Mouse (Mus musculus) CH12F3 (cell line): Measurements from ENCODE around the gene Gga2.

Experiments used
- in situ Hi-C: fragments of 300-500 bp; cut with MboI; formaldehyde crosslinking; loops from 2 replicates; pipeline ENCODE4 v1.14.3; 2020; ENCODE audit warnings: low sequenced_read_pairs

The Gga2 gene

GRCm38 (mm10) chr7:122012370-122012769 is 8.7 kb downstream of the Gga2 start:
- in situ Hi-C loops = no loop called here

GRCm38 (mm10) chr7:122000396-122000795 is 20.6 kb downstream of the Gga2 start:
- in situ Hi-C loops = no loop called here

DNA sequence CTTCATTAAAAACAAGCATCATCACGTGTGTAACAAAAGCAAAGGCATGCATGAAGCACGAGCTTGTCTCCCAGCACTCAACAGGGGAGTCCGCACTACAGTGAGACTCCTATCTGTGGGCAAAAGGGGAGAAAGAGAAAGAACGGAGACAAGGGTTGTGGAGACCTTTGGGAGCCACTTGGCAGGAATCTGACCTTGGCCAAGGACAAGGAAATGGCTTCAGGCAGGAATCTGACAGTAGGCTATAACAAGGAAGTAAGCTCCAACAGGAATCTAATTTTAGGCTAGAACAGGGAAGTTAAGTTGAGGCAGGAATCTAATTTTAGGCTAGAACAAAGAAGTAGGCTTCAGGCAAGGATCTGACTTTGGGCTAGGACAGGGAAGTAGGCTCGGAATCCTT is 25.1 kb downstream of the Gga2 start:
- in situ Hi-C loops = no loop called here

GRCm38 (mm10) chr7:121981307-121981871 is 39.6 kb downstream of the Gga2 start, which contains the start of gene Cog7:
Gene Cog7 (minus strand): TSS chr7:121981711.
- in situ Hi-C loops = no loop called here

GRCm38 (mm10) chr7:121975031-121975430 is 46.0 kb downstream of the Gga2 start:
- in situ Hi-C loops = no loop called here

- in situ Hi-C loops = no loop called here
Observed at GRCm38 (mm10) chr7:121971698-121972097, 49.3 kb downstream of the Gga2 start.

DNA sequence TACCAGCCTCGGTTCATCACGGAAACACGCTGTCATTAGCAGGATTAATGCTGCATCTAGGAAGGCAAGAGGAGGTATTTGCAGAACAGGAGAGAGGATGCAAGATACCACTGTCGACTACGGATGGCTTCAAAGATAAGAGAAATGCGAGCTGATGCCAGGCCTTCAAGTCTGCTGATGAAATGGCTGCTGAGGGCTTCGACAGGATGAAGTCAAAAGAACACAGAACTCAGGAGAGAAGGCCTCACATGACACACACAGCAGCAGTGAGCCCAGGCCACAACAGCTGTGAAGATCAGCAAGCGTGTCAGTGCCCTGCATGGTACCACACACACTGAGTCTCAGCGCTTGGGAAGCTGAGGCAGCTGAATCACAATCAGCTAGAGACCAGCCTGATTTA is 50.8 kb downstream of the Gga2 start:
- in situ Hi-C loops = no loop called here

DNA sequence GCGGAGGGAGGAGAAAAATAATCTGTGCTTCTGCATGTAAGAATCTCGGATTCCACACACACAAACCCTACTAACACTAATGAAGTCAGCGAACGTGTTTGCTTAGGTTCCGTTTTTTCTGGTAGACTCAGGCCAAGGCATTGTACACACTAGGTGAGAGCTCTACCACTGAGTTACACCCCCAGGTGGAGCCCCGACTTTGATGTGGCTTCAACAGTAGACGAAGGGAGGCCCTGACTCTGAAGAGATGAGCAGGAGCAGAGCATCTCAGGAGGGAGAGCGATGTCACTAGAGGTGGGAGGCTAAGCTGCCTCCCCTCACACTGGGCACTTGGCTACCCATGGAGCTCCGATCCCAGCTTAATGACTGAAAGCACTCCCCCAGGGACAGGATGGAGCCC is 52.2 kb downstream of the Gga2 start:
- in situ Hi-C loops = loop anchor here (10.0 kb wide), 1 partner anchor 234 kb away; the partner anchor contains the start of gene Scnn1g

DNA sequence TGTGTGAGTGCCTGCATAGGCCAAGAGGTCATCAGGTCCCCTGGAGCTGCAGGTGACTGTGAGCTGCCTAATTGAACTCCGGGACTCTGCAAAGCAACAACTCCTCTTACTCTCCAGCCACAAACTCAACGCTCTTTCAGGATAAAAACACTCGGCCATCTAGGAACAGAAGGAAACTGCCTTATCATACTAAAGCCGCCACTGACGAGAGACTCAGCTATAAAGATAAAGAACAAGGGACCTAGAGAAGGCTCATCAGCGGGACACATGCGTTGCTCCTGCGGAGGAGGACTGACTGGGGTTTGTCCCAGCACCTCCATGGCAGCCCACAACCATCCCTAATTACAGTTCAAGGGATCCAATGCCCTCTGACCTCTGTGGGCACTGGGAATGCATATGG is 52.8 kb downstream of the Gga2 start:
- in situ Hi-C loops = loop anchor here (10.0 kb wide), 1 partner anchor 233 kb away; the partner anchor contains the start of gene Scnn1g

GRCm38 (mm10) chr7:121966169-121966568 is 54.9 kb downstream of the Gga2 start:
- in situ Hi-C loops = loop anchor here (10.0 kb wide), 1 partner anchor 231 kb away; the partner anchor contains the start of gene Scnn1g

DNA sequence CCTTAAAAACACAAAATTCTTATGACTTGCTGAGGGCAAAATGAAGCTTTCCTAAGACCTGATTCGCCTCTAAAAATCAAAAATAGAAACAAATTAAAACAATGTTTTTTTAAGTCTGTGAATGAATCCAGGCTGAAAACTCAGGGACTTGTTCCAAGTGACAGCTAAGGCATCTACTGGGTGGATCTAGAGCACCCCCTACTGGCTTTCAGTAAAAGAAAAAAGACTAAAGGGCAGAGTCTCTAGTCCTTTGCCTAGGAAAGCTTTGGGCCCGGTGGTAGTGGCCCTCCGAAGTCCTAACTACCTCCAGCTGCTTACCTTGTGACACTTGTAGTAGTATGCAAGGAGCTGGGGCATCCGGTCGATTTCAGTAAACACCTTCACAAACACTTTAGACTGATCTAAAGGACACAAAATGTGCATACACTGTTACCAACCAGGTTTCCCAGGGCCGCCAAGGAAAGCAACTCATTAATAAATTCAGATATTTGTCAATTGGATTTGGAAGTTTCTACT is 57.1 kb downstream of the Gga2 start:
- in situ Hi-C loops = loop anchor here (10.0 kb wide), 1 partner anchor 229 kb away; the partner anchor contains the start of gene Scnn1g

DNA sequence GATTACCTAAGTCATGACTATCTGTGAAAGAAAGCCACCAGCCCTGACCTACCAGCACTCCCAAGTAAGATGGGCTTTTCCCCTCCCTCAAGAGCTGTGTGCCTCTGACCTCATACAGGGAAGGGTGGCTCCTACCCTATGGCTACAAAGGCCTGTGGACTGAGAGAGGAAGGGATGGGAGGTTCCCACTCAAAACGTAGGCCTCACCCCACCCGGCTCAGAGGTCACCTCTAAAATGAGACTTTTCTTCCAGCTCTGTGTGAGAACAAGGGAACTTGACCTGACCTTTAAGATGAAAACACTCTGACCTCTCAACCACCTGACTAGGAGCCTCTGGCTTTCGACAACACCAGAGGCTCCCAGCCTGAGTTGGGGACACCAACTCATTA is 58.5 kb downstream of the Gga2 start:
- in situ Hi-C loops = loop anchor here (10.0 kb wide), 1 partner anchor 228 kb away; the partner anchor contains the start of gene Scnn1g

DNA sequence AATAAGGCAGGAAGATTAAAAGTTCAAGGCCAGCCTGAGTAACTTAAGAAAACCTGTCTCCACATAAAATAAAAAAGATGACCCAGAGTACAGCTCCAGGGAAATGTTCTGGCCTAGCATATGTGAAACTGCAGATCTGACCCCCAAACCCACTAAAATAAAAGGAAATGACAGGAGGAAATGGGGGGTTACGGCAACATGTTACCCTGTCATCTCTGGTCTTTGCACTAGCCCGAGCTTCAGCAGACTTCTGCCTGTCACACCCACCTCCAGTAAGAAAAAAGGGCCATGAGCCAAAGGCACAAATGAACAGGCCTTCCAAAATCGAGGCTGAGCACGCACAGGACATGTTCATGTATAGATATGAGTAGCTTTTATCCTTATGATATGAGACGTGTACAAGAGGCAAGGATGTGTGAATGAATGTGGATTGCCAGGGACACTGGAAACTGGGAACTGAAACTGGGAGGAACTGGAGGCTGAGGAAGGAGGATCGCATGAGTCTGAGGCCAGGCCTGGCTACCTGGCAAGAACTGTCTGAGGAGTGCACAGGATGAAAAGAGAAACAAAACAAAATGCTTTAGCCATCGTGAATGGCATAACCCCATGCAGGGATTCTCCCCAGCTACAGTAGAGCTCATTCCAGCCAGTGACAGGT is 59.0 kb downstream of the Gga2 start:
- in situ Hi-C loops = loop anchor here (10.0 kb wide), 1 partner anchor 227 kb away; the partner anchor contains the start of gene Scnn1g

- in situ Hi-C loops = no loop called here
Observed at GRCm38 (mm10) chr7:121955802-121956201, 65.2 kb downstream of the Gga2 start.

DNA sequence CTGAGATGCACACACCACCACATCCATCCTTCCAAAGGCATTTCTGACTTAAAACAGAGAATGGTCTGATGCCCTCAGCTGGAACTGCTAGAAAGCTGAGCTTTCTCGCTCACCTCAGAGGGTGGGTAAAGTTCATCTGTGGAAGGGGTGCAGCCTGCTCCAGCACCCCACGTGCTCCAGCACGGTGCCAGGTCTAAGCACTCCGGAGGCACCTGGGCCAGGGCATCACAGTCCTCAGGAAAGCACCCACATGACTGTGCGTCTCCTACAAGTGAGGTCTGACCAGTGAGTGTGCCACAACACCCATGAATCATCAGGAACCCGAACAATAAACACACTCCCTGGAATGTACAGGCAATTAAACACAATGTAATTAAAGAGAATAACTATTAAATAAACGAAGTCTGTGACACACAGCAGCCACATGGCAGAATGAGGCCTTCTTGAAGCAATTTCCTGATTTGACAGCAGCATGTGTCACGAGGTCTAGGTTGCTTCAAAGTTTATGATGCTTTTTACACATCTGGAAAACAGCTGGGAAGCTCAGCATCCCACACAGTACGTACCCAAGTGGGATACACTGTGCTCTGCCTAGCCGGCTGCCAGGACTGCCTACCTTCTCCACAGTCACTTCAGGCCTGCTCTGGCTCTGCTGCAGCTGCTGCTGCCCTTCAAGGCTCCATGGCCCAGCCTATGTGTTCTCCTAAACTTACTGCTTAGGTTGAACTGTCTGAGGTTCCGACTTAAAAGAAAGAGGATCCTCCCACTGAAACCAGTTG is 65.9 kb downstream of the Gga2 start:
- in situ Hi-C loops = no loop called here

GRCm38 (mm10) chr7:121947513-121947912 is 73.5 kb downstream of the Gga2 start:
- in situ Hi-C loops = no loop called here

DNA sequence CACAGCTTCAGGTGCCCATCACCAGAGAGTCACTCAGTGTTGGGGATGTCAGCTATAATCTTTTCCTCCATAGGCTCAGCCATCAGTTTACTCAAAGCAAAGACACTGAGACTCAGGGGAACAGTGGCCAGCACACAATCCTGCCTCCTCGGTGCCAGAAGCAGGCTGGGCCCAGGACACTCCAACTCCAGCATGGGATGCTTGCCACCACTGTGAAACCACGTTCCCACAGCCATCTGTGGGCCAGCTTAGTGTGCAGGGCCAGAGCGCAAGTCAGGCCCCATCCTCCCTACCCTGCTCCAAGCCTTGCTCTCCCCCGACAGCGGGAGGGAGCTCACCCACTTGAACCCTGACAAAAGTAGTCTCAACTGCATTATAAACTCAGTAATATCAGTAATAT is 74.8 kb downstream of the Gga2 start:
- in situ Hi-C loops = no loop called here

GRCm38 (mm10) chr7:121942371-121942770 is 78.7 kb downstream of the Gga2 start:
- in situ Hi-C loops = no loop called here

GRCm38 (mm10) chr7:121941640-121942039 is 79.4 kb downstream of the Gga2 start:
- in situ Hi-C loops = no loop called here

DNA sequence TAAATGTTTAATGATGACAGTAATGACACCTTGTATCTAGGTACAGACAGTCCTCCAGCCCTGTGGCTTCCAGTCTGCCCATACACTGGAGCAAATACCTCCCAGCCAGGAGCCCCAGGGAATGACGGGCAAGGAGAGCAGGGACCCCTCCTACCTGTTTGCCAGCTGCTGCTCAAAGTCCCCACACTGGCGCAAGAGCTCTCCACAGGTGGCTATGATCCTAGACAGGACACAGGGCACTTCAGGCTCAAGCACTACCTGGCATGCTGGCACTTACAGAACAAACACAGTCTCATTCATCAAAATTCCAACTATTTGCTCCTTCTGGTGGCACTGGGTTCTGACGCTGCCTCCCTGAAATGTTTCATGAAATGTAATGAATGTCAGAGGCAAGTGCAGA is 80.0 kb downstream of the Gga2 start:
- in situ Hi-C loops = no loop called here

DNA sequence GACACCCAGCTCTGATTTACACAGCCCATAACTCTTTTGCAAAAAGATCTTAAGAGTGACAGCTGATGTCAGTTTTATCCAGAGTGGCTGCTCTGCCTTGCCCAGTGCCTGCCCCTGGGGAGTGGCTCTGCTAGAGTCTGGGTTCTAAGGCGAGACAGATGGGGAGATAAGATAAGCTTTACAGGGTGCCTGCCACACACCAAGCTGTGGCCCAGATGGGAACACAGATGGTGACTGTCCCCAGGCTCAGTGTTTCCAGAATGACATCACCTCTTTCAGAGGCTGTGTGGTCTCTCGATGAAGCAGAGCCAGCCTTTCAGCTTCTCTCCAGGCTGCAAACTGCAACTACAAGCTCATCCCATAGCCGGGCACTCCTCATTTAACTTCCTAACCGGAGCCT is 81.3 kb downstream of the Gga2 start:
- in situ Hi-C loops = no loop called here
